Mouse (Mus musculus): ENCODE measurements at regions not wholly inside any gene's neighbourhood (a gene's known extent, or its start where the extent isn't known, plus 50 kb on each side); places are given as distances from the start of the nearest gene placed in this dataset.

DNA sequence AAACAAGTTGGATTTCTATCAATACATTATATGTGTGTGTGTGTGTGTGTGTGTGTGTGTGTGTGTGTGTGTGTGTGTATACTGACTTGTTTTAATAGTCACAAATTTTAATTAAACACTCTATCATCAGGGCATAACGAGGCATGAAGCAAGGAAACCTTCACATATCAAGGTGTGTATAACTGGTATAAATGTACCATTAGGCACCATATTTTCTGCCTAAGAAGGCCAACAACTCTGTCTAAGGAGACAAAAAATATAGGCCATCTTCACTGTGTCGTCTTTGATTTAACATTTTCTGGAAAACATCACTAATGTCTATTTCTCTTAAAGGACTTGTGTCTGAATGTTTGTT, 218.9 kb upstream of the Atp2b1 start:
- H3K9ac ChIP-seq (ENCODE audit: low read depth, low read length) = no peak overlapping the region
- H3K9me3 ChIP-seq (ENCODE audit: control insufficient read depth, low read length) = no peaks in the 10 kb centered on the region
- 90% methylated on average over 2 of the region's 2 CpGs for WGBS
- no peaks in the 10 kb centered on the region for H3K27me3 ChIP-seq (ENCODE audit: control insufficient read depth, insufficient read depth, low read length)
- H3K4me2 ChIP-seq (replicated peaks; ENCODE audit: low read depth, low read length) = no peak overlapping the region
- no peaks in the 10 kb centered on the region for H3K4me1 ChIP-seq (ENCODE audit: control insufficient read depth, insufficient read depth, low read length)
- ATAC-seq (ENCODE audit: low FRiP score, low TSS enrichment) = no peak
- no peaks in the 10 kb centered on the region for H3K36me3 ChIP-seq (ENCODE audit: control insufficient read depth, insufficient read depth, low read length)
- H3K4me3 ChIP-seq (ENCODE audit: low read length) = no peak overlapping the region
- H3K27ac ChIP-seq (ENCODE audit: low read depth, low read length) = no peak overlapping the region

DNA sequence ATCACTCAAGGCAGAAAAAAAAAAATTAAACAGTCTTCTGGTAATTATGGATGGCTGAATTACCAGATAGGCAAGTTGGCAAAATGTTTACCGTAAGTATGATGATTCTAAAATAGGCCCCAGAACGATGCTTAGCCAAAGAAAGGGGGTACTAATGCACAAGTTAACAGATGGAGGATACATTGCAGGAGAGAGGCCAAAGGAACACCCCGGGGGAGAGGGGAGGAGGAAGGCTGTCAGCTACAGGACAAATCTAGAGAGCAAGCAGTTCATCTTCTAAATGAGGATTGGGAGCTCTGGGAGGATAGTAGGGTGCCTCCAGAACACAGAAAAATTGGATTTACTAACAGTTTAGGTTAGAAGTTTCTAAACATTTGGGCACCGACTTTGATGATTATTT, 216.3 kb upstream of the Atp2b1 start:
- no peak overlapping the region for H3K4me3 ChIP-seq (ENCODE audit: low read length)
- H3K4me2 ChIP-seq (replicated peaks; ENCODE audit: low read depth, low read length) = no peak overlapping the region
- WGBS = 75% methylated on average over 4 of the region's 4 CpGs
- H3K9me3 ChIP-seq (ENCODE audit: control insufficient read depth, low read length) = no peaks in the 10 kb centered on the region
- no peak overlapping the region for H3K27ac ChIP-seq (ENCODE audit: low read depth, low read length)
- ATAC-seq (ENCODE audit: low FRiP score, low TSS enrichment) = no peak
- no peaks in the 10 kb centered on the region for H3K27me3 ChIP-seq (ENCODE audit: control insufficient read depth, insufficient read depth, low read length)
- H3K4me1 ChIP-seq (ENCODE audit: control insufficient read depth, insufficient read depth, low read length) = no peaks in the 10 kb centered on the region
- H3K9ac ChIP-seq (ENCODE audit: low read depth, low read length) = no peak overlapping the region
- no peaks in the 10 kb centered on the region for H3K36me3 ChIP-seq (ENCODE audit: control insufficient read depth, insufficient read depth, low read length)

DNA sequence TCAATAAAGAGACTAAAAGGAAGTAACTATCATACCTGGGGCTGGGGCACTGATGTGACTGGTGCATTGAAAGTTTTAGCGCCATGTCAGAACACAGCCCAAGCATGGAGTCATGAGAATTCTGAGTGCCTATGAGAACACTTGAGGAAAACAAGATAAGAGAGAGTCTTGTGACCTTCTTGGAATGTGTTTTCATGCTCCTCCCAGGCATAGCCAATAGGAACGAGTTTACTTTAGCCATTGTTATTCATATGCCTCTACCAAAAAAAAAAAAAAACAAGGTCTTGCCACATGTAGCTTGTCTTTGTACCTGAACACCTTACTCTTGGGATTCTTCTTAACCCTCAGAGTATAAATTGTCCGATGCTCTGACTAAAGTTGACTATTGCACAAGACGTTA, 214.6 kb upstream of the Atp2b1 start:
- Histone ChIP-seq H3K36me3 (ENCODE audit: control insufficient read depth, insufficient read depth, low read length) (no peaks in the 10 kb centered on the region), H3K27me3 (ENCODE audit: control insufficient read depth, insufficient read depth, low read length) (no peaks in the 10 kb centered on the region), H3K4me2 (replicated peaks; ENCODE audit: low read depth, low read length) (no peak overlapping the region), H3K9me3 (ENCODE audit: control insufficient read depth, low read length) (no peaks in the 10 kb centered on the region), H3K9ac (ENCODE audit: low read depth, low read length) (no peak overlapping the region), H3K4me1 (ENCODE audit: control insufficient read depth, insufficient read depth, low read length) (no peaks in the 10 kb centered on the region), H3K27ac (ENCODE audit: low read depth, low read length) (no peak overlapping the region), H3K4me3 (ENCODE audit: low read length) (no peak overlapping the region)
- 88% methylated on average over 4 of the region's 4 CpGs for WGBS
- ATAC-seq (ENCODE audit: low FRiP score, low TSS enrichment) = no peak

DNA sequence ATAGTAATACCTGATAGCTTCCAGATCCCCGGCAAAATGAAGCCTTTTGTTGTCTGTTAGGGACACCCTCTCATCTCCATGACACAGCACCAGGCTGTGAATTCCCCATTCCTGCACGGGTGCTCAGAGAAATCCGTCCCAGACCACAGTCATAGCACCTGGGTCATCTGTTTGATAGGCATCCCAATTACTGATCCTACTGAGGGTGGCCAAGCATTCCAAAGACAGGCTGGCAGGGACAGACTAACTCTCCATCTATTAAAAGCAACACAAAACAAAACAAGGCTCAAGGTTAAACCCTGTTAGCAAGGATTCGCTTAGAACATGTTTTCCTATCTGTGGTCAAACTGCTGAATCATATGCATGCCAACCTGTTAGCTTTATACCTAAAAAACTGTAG, 213.8 kb upstream of the Atp2b1 start:
- Histone ChIP-seq H3K9ac (ENCODE audit: low read depth, low read length) (no peak overlapping the region), H3K27ac (ENCODE audit: low read depth, low read length) (no peak overlapping the region), H3K9me3 (ENCODE audit: control insufficient read depth, low read length) (no peaks in the 10 kb centered on the region), H3K4me3 (ENCODE audit: low read length) (no peak overlapping the region), H3K27me3 (ENCODE audit: control insufficient read depth, insufficient read depth, low read length) (no peaks in the 10 kb centered on the region), H3K4me2 (replicated peaks; ENCODE audit: low read depth, low read length) (no peak overlapping the region), H3K4me1 (ENCODE audit: control insufficient read depth, insufficient read depth, low read length) (no peaks in the 10 kb centered on the region), H3K36me3 (ENCODE audit: control insufficient read depth, insufficient read depth, low read length) (no peaks in the 10 kb centered on the region)
- ATAC-seq (ENCODE audit: low FRiP score, low TSS enrichment) = no peak
- WGBS = 65% methylated on average over 4 of the region's 4 CpGs

DNA sequence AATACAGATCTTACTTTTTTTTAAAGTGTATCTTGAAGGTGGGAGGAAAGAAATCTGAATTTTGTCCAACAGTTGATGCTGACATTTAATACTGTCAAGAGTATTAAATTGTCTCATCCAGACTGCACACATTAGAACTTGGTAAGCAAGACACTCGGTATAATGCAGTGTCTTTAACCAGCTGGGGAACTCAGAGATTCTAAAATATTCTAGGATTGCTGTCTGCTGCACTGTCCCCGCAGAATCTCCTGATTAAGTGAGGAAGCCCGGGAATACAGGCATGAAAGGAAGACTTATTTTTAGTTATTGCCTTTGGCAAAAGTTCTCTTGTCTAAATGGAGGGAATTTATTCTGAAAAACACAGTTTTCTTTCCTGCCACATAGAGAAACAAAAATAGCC, 212.9 kb upstream of the Atp2b1 start:
- 32% methylated on average over 3 of the region's 3 CpGs for WGBS
- H3K9me3 ChIP-seq (ENCODE audit: control insufficient read depth, low read length) = no peaks in the 10 kb centered on the region
- no peaks in the 10 kb centered on the region for H3K36me3 ChIP-seq (ENCODE audit: control insufficient read depth, insufficient read depth, low read length)
- H3K9ac ChIP-seq (ENCODE audit: low read depth, low read length) = no peak overlapping the region
- H3K27me3 ChIP-seq (ENCODE audit: control insufficient read depth, insufficient read depth, low read length) = no peaks in the 10 kb centered on the region
- no peak overlapping the region for H3K4me2 ChIP-seq (replicated peaks; ENCODE audit: low read depth, low read length)
- H3K4me3 ChIP-seq (ENCODE audit: low read length) = no peak overlapping the region
- H3K27ac ChIP-seq (ENCODE audit: low read depth, low read length) = no peak overlapping the region
- no peak for ATAC-seq (ENCODE audit: low FRiP score, low TSS enrichment)
- H3K4me1 ChIP-seq (ENCODE audit: control insufficient read depth, insufficient read depth, low read length) = no peaks in the 10 kb centered on the region

DNA sequence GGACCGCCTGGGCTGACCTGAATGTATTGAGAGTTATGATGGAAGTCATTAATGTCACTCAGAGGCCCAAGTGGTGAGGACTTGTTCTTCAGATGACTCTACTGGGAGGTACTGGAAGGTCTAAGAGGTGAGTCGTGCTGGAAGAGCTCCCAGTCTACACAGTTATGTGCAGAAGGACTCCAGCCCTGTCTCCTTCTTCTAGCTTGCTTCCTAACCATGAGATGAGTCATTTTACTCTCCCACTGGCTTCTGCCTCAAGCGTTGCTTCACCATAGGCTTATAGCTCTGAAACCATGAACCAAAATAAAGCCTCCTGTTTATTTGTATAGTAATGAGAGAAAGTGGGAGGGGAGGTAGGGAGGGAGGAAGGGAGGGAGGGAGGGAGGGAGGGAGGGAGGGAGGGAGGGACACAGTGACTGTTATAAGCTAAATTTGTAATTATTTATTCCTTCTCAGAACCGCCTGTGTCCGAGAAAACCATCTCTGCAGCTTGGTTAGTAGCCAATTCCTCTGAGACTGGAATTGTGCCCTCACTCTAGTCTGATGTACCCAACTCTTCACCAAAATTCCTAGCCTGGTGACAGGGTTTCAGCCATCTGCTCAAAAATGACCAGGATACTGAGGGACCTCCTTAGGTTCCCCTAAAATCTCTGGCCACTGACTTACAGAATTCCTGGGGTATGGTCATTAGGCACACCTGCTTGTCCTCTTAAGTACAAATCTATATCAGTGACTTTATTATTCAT, 211.6 kb upstream of the Atp2b1 start:
- H3K9me3 ChIP-seq (ENCODE audit: control insufficient read depth, low read length) = no peaks in the 10 kb centered on the region
- no peaks in the 10 kb centered on the region for H3K27me3 ChIP-seq (ENCODE audit: control insufficient read depth, insufficient read depth, low read length)
- H3K4me2 ChIP-seq (replicated peaks; ENCODE audit: low read depth, low read length) = no peak overlapping the region
- no peaks in the 10 kb centered on the region for H3K4me1 ChIP-seq (ENCODE audit: control insufficient read depth, insufficient read depth, low read length)
- no peak for ATAC-seq (ENCODE audit: low FRiP score, low TSS enrichment)
- no peak overlapping the region for H3K9ac ChIP-seq (ENCODE audit: low read depth, low read length)
- H3K36me3 ChIP-seq (ENCODE audit: control insufficient read depth, insufficient read depth, low read length) = no peaks in the 10 kb centered on the region
- no peak overlapping the region for H3K27ac ChIP-seq (ENCODE audit: low read depth, low read length)
- H3K4me3 ChIP-seq (ENCODE audit: low read length) = no peak overlapping the region
- 78% methylated on average over 5 of the region's 5 CpGs for WGBS

GRCm38 (mm10) chr10:98703642-98704293, 210.4 kb upstream of the Atp2b1 start:
- WGBS = 75% methylated on average over 2 of the region's 2 CpGs
- H3K27me3 ChIP-seq (ENCODE audit: control insufficient read depth, insufficient read depth, low read length) = no peaks in the 10 kb centered on the region

DNA sequence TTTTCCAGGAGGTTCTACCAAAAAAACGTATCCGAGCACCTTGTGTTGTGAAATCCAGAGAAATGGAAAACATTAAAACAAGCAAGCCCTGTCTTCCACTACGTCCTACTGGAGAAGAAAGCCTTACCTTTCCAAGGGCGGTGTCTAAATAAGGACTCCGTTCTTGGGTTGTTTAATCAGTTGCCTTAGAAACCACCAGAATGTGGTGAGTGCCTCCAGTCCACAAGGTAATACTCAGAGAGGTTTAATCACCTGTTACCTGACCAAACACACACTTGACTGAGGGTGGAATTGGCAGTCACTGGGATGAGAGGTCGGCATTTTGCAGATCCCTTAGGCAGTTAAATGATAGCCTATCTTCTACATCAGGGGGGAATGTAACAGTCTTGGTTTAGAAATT, 209.6 kb upstream of the Atp2b1 start:
- H3K27me3 ChIP-seq (ENCODE audit: control insufficient read depth, insufficient read depth, low read length) = no peaks in the 10 kb centered on the region
- no peak overlapping the region for H3K9ac ChIP-seq (ENCODE audit: low read depth, low read length)
- WGBS = 79% methylated on average over 6 of the region's 6 CpGs
- no peaks in the 10 kb centered on the region for H3K9me3 ChIP-seq (ENCODE audit: control insufficient read depth, low read length)
- no peak overlapping the region for H3K27ac ChIP-seq (ENCODE audit: low read depth, low read length)
- ATAC-seq (ENCODE audit: low FRiP score, low TSS enrichment) = no peak
- no peak overlapping the region for H3K4me3 ChIP-seq (ENCODE audit: low read length)
- H3K36me3 ChIP-seq (ENCODE audit: control insufficient read depth, insufficient read depth, low read length) = no peaks in the 10 kb centered on the region
- H3K4me1 ChIP-seq (ENCODE audit: control insufficient read depth, insufficient read depth, low read length) = no peaks in the 10 kb centered on the region
- H3K4me2 ChIP-seq (replicated peaks; ENCODE audit: low read depth, low read length) = no peak overlapping the region

More at GRCm38 (mm10) chr10:98703642-98704293, 210.4 kb upstream of the Atp2b1 start:
- no peak overlapping the region for H3K9ac ChIP-seq (ENCODE audit: low read depth, low read length)
- no peaks in the 10 kb centered on the region for H3K36me3 ChIP-seq (ENCODE audit: control insufficient read depth, insufficient read depth, low read length)
- no peak overlapping the region for H3K27ac ChIP-seq (ENCODE audit: low read depth, low read length)
- no peak overlapping the region for H3K4me2 ChIP-seq (replicated peaks; ENCODE audit: low read depth, low read length)
- ATAC-seq (ENCODE audit: low FRiP score, low TSS enrichment) = no peak
- H3K4me1 ChIP-seq (ENCODE audit: control insufficient read depth, insufficient read depth, low read length) = no peaks in the 10 kb centered on the region
- H3K9me3 ChIP-seq (ENCODE audit: control insufficient read depth, low read length) = no peaks in the 10 kb centered on the region
- no peak overlapping the region for H3K4me3 ChIP-seq (ENCODE audit: low read length)

GRCm38 (mm10) chr10:98717856-98718255, 196.3 kb upstream of the Atp2b1 start:
- Histone ChIP-seq H3K27me3 (ENCODE audit: control insufficient read depth, insufficient read depth, low read length) (no peaks in the 10 kb centered on the region), H3K4me1 (ENCODE audit: control insufficient read depth, insufficient read depth, low read length) (no peaks in the 10 kb centered on the region), H3K4me2 (replicated peaks; ENCODE audit: low read depth, low read length) (no peak overlapping the region), H3K4me3 (ENCODE audit: low read length) (no peak overlapping the region), H3K36me3 (ENCODE audit: control insufficient read depth, insufficient read depth, low read length) (no peaks in the 10 kb centered on the region), H3K27ac (ENCODE audit: low read depth, low read length) (no peak overlapping the region), H3K9me3 (ENCODE audit: control insufficient read depth, low read length) (no peaks in the 10 kb centered on the region), H3K9ac (ENCODE audit: low read depth, low read length) (no peak overlapping the region)
- 90% methylated on average over 4 of the region's 4 CpGs for WGBS
- no peak for ATAC-seq (ENCODE audit: low FRiP score, low TSS enrichment)
